In the genomic region with DNA sequence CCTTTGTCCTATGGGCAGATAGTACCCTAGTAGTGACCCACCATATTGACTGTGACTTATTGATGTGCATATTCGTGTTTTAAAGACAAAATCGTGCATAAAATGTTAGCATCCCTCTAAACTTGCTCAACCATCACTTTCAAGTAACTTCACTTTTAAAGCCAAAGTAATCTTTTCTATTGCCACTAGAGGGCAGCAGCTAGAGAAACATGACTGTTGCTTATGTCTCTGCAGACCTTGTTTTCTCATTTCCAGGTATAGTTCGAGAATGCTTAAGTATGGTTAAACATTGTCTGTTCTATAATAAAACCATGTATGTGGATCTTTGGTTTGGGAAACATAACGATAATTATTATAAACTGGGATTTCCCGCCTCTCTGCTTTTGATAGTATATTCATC, we compare ENCODE assay signal across 15 mouse cellular contexts. TPM values are rescaled to one million over a fixed set of nuclear protein-coding genes. Genes with fewer than 3 reads are reported as not detected.
DNase-seq lines count a peak whose midpoint lies in the region; ATAC-seq and TF ChIP-seq lines count a peak whose summit lies in the region.
"Had no signal": no experiment of that assay in that cellular context is flagged by ENCODE, and none has a peak within 500 bp of the region (broad histone marks: within the 10 kb centered on the region; RNA-seq: fewer than 3 reads in every experiment).

No protein-coding gene starts in this region.

- TF ChIP-seq EP300 in heart, adult 2 months (IDR thresholded peaks at IDR 0.05; ENCODE audit: insufficient read depth, low read depth, low read length), result no peak

- no peak overlapping the region for H3K27ac ChIP-seq in heart, adult 2 months
- H3K27ac ChIP-seq: forebrain, embryonic 13.5 days; heart, embryonic 13.5 days; liver, embryonic 15.5 days had no signal

- CTCF ChIA-PET in Patski (lab: Charles Lee), result no interaction called here

- H3K27me3 ChIP-seq in heart, adult 2 months (ENCODE audit: control insufficient read depth, insufficient read depth, low read length), result no peaks in the 10 kb centered on the region
- H3K27me3 ChIP-seq in Patski, result no peaks in the 10 kb centered on the region
- H3K27me3 ChIP-seq: liver, embryonic 15.5 days had no signal

- POLR2A ChIA-PET in Patski (lab: Charles Lee), result no interaction called here

- no peaks in the 10 kb centered on the region for H3K4me1 ChIP-seq in heart, adult 2 months (ENCODE audit: control insufficient read depth, insufficient read depth, low read length)
- H3K4me1 ChIP-seq: forebrain, embryonic 13.5 days; heart, embryonic 13.5 days; liver, embryonic 15.5 days had no signal

- in situ Hi-C loops in Patski (cut with MboI; ENCODE audit: low pct_unique_long_range_greater_than_20kb), result loop anchor here (10.0 kb wide), 1 partner anchor 120 kb away; no protein-coding TSS in a partner anchor

- H3K36me3 ChIP-seq in heart, adult 2 months (ENCODE audit: control insufficient read depth, insufficient read depth, low read length), result no peaks in the 10 kb centered on the region
- H3K36me3 ChIP-seq: heart, embryonic 13.5 days; liver, embryonic 15.5 days had no signal

- 29% methylated on average over 5 of the region's 5 CpGs for WGBS in heart, adult 2 months

- DNase-seq in heart, adult 2 months, result no peak
- no peak for DNase-seq in heart, adult 11 months
- DNase-seq in lung, postnatal 36 days, result peak; percentile 7
- DNase-seq in lung, postnatal 14 days, result no peak
- DNase-seq in Patski (ENCODE audit: low read depth, low spot score), result no peak
- DNase-seq in mesoderm, embryonic 11.5 days (ENCODE audit: low read depth, low spot score), result peak; percentile 47
- no peak for DNase-seq in kidney, postnatal 4 days
- DNase-seq: cerebellum, postnatal 36 days; right cerebral cortex, postnatal 14 days; thymus, postnatal 25 days had no signal

- no peak overlapping the region for H3K4me3 ChIP-seq in heart, adult 2 months
- H3K4me3 ChIP-seq: forebrain, embryonic 13.5 days; heart, embryonic 13.5 days; liver, embryonic 15.5 days; myocyte had no signal

- no peak for ATAC-seq in Patski
- no peak for ATAC-seq in granulocyte monocyte progenitor cell, adult 5-6 weeks (replicated peaks; ENCODE audit: poor library complexity, severe bottlenecking)
- ATAC-seq: forebrain, embryonic 13.5 days had no signal

- no peak for TF ChIP-seq POLR2A in heart, adult 2 months (IDR thresholded peaks at IDR 0.05; ENCODE audit: insufficient read depth, low read depth, low read length)

- H3K79me2 ChIP-seq in heart, adult 2 months (replicated peaks; ENCODE audit: control insufficient read depth, insufficient read depth, low read length), result no peaks in the 10 kb centered on the region

- intact Hi-C loops in heart, adult 2 months (cut with DNase I), result no loop called here

- peak; percentile 71 for TF ChIP-seq CTCF in heart, adult 2 months (IDR thresholded peaks at IDR 0.05)
- peak; percentile 54 for TF ChIP-seq CTCF in Patski (IDR thresholded peaks at IDR 0.05)

- no peak overlapping the region for H3K9ac ChIP-seq in heart, adult 2 months (ENCODE audit: low read depth, low read length)
- H3K9ac ChIP-seq: forebrain, embryonic 13.5 days; heart, embryonic 13.5 days; liver, embryonic 15.5 days had no signal

RNA-seq across cellular contexts. Expression of gene Slc17a6, which starts 7.4 kb away (rescaled TPM):
- not detected for total RNA-seq in heart, adult 2 months (2021)
- polyA plus RNA-seq in heart, adult 2 months (2012; rRNA removed), result not detected in 2 replicates
- polyA plus RNA-seq in Patski (2021), result not detected
- total RNA-seq in granulocyte monocyte progenitor cell, adult 5-6 weeks (2014; fragmentation: Nextera tagmentation), result not detected in 2 replicates
- not detected in 2 replicates for total RNA-seq in granulocyte monocyte progenitor cell, adult 5-6 weeks (2017)

Comparison
In these comparisons a context has a peak if more than half of its experiments do, and no peak if none do; other contexts are left out.
1. DNase-seq: peak in lung, postnatal 36 days (single experiment) and mesoderm, embryonic 11.5 days (single experiment); none in heart, adult 2 months (0 of 2), heart, adult 11 months (single experiment), lung, postnatal 14 days (single experiment), Patski (single experiment) and kidney, postnatal 4 days (0 of 2).